Mouse (Mus musculus) hindbrain, embryonic 13.5 days (tissue): ENCODE measurements at regions not wholly inside any gene's neighbourhood (a gene's known extent, or its start where the extent isn't known, plus 50 kb on each side); places are given as distances from the start of the nearest gene placed in this dataset.
"Not testable (repeated sequence)": the region's sequence is repeated elsewhere in the genome, so short reads cannot be mapped to it uniquely, and the experiment has no call there.

Experiments
- ATAC-seq: fragments of 200-750 bp; cut with Nextera tagmentation; 2 replicates; pipeline ENCODE4 v1.8.0; 2017; ENCODE audit warnings: moderate TSS enrichment; ENCODE audit not compliant: low FRiP score
- H3K27ac ChIP-seq: fragments of 300-500 bp; sonication (generic); 2 replicates; pipeline ENCODE4 v1.5.1; 2015; ENCODE audit warnings: inconsistent platforms, mild to moderate bottlenecking, moderate library complexity
- H3K27me3 ChIP-seq: fragments of 300-500 bp; sonication (generic); 2 replicates; pipeline ENCODE4 v1.6.1; 2015; ENCODE audit warnings: mild to moderate bottlenecking, inconsistent platforms
- H3K36me3 ChIP-seq: fragments of 300-500 bp; sonication (generic); 2 replicates; pipeline ENCODE4 v1.6.1; 2015; ENCODE audit warnings: mild to moderate bottlenecking, inconsistent platforms
- H3K4me1 ChIP-seq: fragments of 300-500 bp; sonication (generic); replicated peaks from 2 replicates; pipeline ENCODE4 v1.6.1; 2015; ENCODE audit warnings: inconsistent platforms
- H3K4me2 ChIP-seq: fragments of 300-500 bp; sonication (generic); 2 replicates; pipeline ENCODE4 v1.6.1; 2015; ENCODE audit warnings: inconsistent platforms, mild to moderate bottlenecking, moderate library complexity
- H3K4me3 ChIP-seq: fragments of 300-500 bp; sonication (generic); 2 replicates; pipeline ENCODE4 v1.5.1; 2015; ENCODE audit warnings: mild to moderate bottlenecking, inconsistent platforms
- H3K9ac ChIP-seq: fragments of 300-500 bp; sonication (generic); 2 replicates; pipeline ENCODE4 v1.6.1; 2015; ENCODE audit warnings: mild to moderate bottlenecking, inconsistent platforms
- H3K9me3 ChIP-seq: fragments of 300-500 bp; sonication (generic); 2 replicates; pipeline ENCODE4 v1.6.1; 2016; ENCODE audit warnings: inconsistent platforms
- WGBS: fragments of 180-500 bp; shearing (Covaris S2); methylation state at CpG from one replicate; pipeline ENCODE4 v1.1.7; 2015; 5-methylcytosine and 5-hydroxymethylcytosine counted together

- Histone ChIP-seq H3K36me3 (no peaks in the 10 kb centered on the region), H3K4me2 (no peak overlapping the region), H3K27me3 (no peaks in the 10 kb centered on the region), H3K4me3 (no peak overlapping the region), H3K27ac (no peak overlapping the region), H3K9ac (no peak overlapping the region), H3K4me1 (peaks cover 8% of the 10 kb centered on the region), H3K9me3 (no peaks in the 10 kb centered on the region)
- WGBS: 88% methylated on average over 4 of the region's 4 CpGs
- no peak for ATAC-seq
Measured at GRCm38 (mm10) chr6:22716864-22717557, 158.3 kb upstream of the Ptprz1 start.

GRCm38 (mm10) chr6:22716144-22716856 lies 159.0 kb upstream of the Ptprz1 start:
- no peak overlapping the region for H3K9ac ChIP-seq
- no peaks in the 10 kb centered on the region for H3K27me3 ChIP-seq
- H3K4me1 ChIP-seq: peaks cover 8% of the 10 kb centered on the region
- ATAC-seq: peak; percentile 69; the same call in 1 of the 2 replicates
- H3K9me3 ChIP-seq: no peaks in the 10 kb centered on the region
- WGBS: 51% methylated on average over 7 of the region's 7 CpGs
- H3K4me3 ChIP-seq: no peak overlapping the region
- no peaks in the 10 kb centered on the region for H3K36me3 ChIP-seq
- H3K4me2 ChIP-seq: 0 out of 2 replicates have a peak overlapping the region, but pooled peaks have one; percentile 0
- H3K27ac ChIP-seq: peak overlapping the region; percentile 36

- Histone ChIP-seq H3K9me3 (no peaks in the 10 kb centered on the region), H3K4me2 (no peak overlapping the region), H3K27ac (no peak overlapping the region), H3K27me3 (no peaks in the 10 kb centered on the region), H3K4me1 (no peaks in the 10 kb centered on the region), H3K4me3 (no peak overlapping the region), H3K9ac (no peak overlapping the region), H3K36me3 (no peaks in the 10 kb centered on the region)
- no peak for ATAC-seq
Measured at GRCm38 (mm10) chr6:22698187-22698586, 177.1 kb upstream of the Ptprz1 start.

- 63% methylated on average over 7 of the region's 7 CpGs for WGBS
- no peaks in the 10 kb centered on the region for H3K27me3 ChIP-seq
- no peak overlapping the region for H3K4me2 ChIP-seq
- no peak overlapping the region for H3K27ac ChIP-seq
- H3K4me1 ChIP-seq: peaks cover 4% of the 10 kb centered on the region; the same call in 1 of the 2 replicates
- no peak overlapping the region for H3K4me3 ChIP-seq
- ATAC-seq: peak; percentile 83
- no peak overlapping the region for H3K9ac ChIP-seq
- H3K36me3 ChIP-seq: no peaks in the 10 kb centered on the region
- no peaks in the 10 kb centered on the region for H3K9me3 ChIP-seq
Measured at GRCm38 (mm10) chr6:22688678-22689126, 186.6 kb upstream of the Ptprz1 start.

- 20% methylated on average over 1 of the region's 1 CpGs for WGBS
- no peaks in the 10 kb centered on the region for H3K9me3 ChIP-seq
- no peaks in the 10 kb centered on the region for H3K27me3 ChIP-seq
- H3K36me3 ChIP-seq: no peaks in the 10 kb centered on the region
- no peak overlapping the region for H3K9ac ChIP-seq
- no peaks in the 10 kb centered on the region for H3K4me1 ChIP-seq
- H3K4me2 ChIP-seq: no peak overlapping the region
- H3K27ac ChIP-seq: no peak overlapping the region
- ATAC-seq: no peak
- no peak overlapping the region for H3K4me3 ChIP-seq
Measured at GRCm38 (mm10) chr6:22674586-22674929, 200.7 kb upstream of the Ptprz1 start.

GRCm38 (mm10) chr6:22673919-22674585 lies 201.2 kb upstream of the Ptprz1 start:
- no peak overlapping the region for H3K9ac ChIP-seq
- H3K36me3 ChIP-seq: no peaks in the 10 kb centered on the region
- H3K27ac ChIP-seq: no peak overlapping the region
- no peak overlapping the region for H3K4me2 ChIP-seq
- H3K9me3 ChIP-seq: no peaks in the 10 kb centered on the region
- ATAC-seq: no peak
- no peak overlapping the region for H3K4me3 ChIP-seq
- no peaks in the 10 kb centered on the region for H3K27me3 ChIP-seq
- 78% methylated on average over 2 of the region's 2 CpGs for WGBS
- no peaks in the 10 kb centered on the region for H3K4me1 ChIP-seq

GRCm38 (mm10) chr6:22671524-22671923 lies 203.8 kb upstream of the Ptprz1 start:
- no peaks in the 10 kb centered on the region for H3K36me3 ChIP-seq
- H3K4me1 ChIP-seq: no peaks in the 10 kb centered on the region
- no peaks in the 10 kb centered on the region for H3K9me3 ChIP-seq
- H3K4me3 ChIP-seq: no peak overlapping the region
- WGBS: 73% methylated on average over 1 of the region's 1 CpGs
- no peak overlapping the region for H3K9ac ChIP-seq
- H3K27ac ChIP-seq: no peak overlapping the region
- no peak overlapping the region for H3K4me2 ChIP-seq
- H3K27me3 ChIP-seq: no peaks in the 10 kb centered on the region
- ATAC-seq: no peak

GRCm38 (mm10) chr6:22668190-22668975 lies 206.9 kb upstream of the Ptprz1 start:
- H3K4me3 ChIP-seq: no peak overlapping the region
- H3K9me3 ChIP-seq: no peaks in the 10 kb centered on the region
- H3K4me2 ChIP-seq: no peak overlapping the region
- 75% methylated on average over 7 of the region's 7 CpGs for WGBS
- no peak overlapping the region for H3K9ac ChIP-seq
- 0 out of 2 replicates have a peak overlapping the region, but pooled peaks have one; percentile 23 for H3K27ac ChIP-seq
- no peaks in the 10 kb centered on the region for H3K27me3 ChIP-seq
- H3K36me3 ChIP-seq: no peaks in the 10 kb centered on the region
- no peak for ATAC-seq
- H3K4me1 ChIP-seq: no peaks in the 10 kb centered on the region

GRCm38 (mm10) chr6:22657401-22657800 lies 217.9 kb upstream of the Ptprz1 start:
- not testable (repeated sequence) for H3K4me2 ChIP-seq, H3K27ac ChIP-seq, H3K4me1 ChIP-seq, H3K9ac ChIP-seq, H3K27me3 ChIP-seq, ATAC-seq, H3K9me3 ChIP-seq, H3K4me3 ChIP-seq, H3K36me3 ChIP-seq
- WGBS: 95% methylated on average over 15 of the region's 15 CpGs

- Histone ChIP-seq H3K4me3 (no peak overlapping the region), H3K36me3 (no peaks in the 10 kb centered on the region), H3K4me2 (no peak overlapping the region), H3K27ac (no peak overlapping the region), H3K27me3 (no peaks in the 10 kb centered on the region), H3K4me1 (no peaks in the 10 kb centered on the region), H3K9ac (no peak overlapping the region), H3K9me3 (no peaks in the 10 kb centered on the region)
- ATAC-seq: no peak
Measured at GRCm38 (mm10) chr6:22640100-22640499, 235.2 kb upstream of the Ptprz1 start.

GRCm38 (mm10) chr6:22635141-22635540 lies 240.2 kb upstream of the Ptprz1 start:
- no peak for ATAC-seq
- no peak overlapping the region for H3K27ac ChIP-seq
- no peak overlapping the region for H3K9ac ChIP-seq
- 91% methylated on average over 3 of the region's 3 CpGs for WGBS
- H3K4me3 ChIP-seq: no peak overlapping the region
- no peak overlapping the region for H3K4me2 ChIP-seq
- no peaks in the 10 kb centered on the region for H3K9me3 ChIP-seq
- no peaks in the 10 kb centered on the region for H3K4me1 ChIP-seq
- no peaks in the 10 kb centered on the region for H3K36me3 ChIP-seq
- H3K27me3 ChIP-seq: no peaks in the 10 kb centered on the region

- H3K4me3 ChIP-seq: no peak overlapping the region
- H3K27ac ChIP-seq: no peak overlapping the region
- H3K4me1 ChIP-seq: no peaks in the 10 kb centered on the region
- H3K4me2 ChIP-seq: no peak overlapping the region
- no peaks in the 10 kb centered on the region for H3K36me3 ChIP-seq
- WGBS: 83% methylated on average over 5 of the region's 5 CpGs
- no peaks in the 10 kb centered on the region for H3K9me3 ChIP-seq
- no peak for ATAC-seq
- no peaks in the 10 kb centered on the region for H3K27me3 ChIP-seq
- no peak overlapping the region for H3K9ac ChIP-seq
Measured at GRCm38 (mm10) chr6:22634740-22635139, 240.6 kb upstream of the Ptprz1 start.
